In genomic region chr1:82316111-82316745, GRCm38 (mm10) we compare ENCODE assay signal across 7 mouse cellular contexts. TPM values are rescaled to one million over a fixed set of nuclear protein-coding genes. Genes with fewer than 3 reads are reported as not detected.
A peak's percentile ranks its signal among the peaks of the same experiment; 100 is the strongest.
DNase-seq lines count a peak whose midpoint lies in the region; ATAC-seq and TF ChIP-seq lines count a peak whose summit lies in the region.

Rhbdd1 (plus strand) TSS chr1:82316452.

- H3K27me3 ChIP-seq in embryonic facial prominence, embryonic 10.5 days (replicated peaks; ENCODE audit: low read depth, poor library complexity, severe bottlenecking): no peaks in the 10 kb centered on the region
- H3K27me3 ChIP-seq in intestine, postnatal 0 days (replicated peaks; ENCODE audit: control insufficient read depth, insufficient read depth, low read length): peaks cover 8% of the 10 kb centered on the region; the same call in 1 of the 2 replicates
- no peaks in the 10 kb centered on the region for H3K27me3 ChIP-seq in midbrain, embryonic 12.5 days
- no peaks in the 10 kb centered on the region for H3K27me3 ChIP-seq in small intestine, adult 2 months (ENCODE audit: control insufficient read depth, insufficient read depth, low read length)

- intact Hi-C loops in left cerebral cortex, postnatal 4 days (cut with DNase I): loop anchor here (5.0 kb wide), 1 partner anchor 116 kb away; no protein-coding TSS in a partner anchor

- ATAC-seq in intestine, postnatal 0 days: peak; percentile 99
- peak; percentile 97 for ATAC-seq in midbrain, embryonic 12.5 days (ENCODE audit: low FRiP score, low read depth)

- H3K4me2 ChIP-seq in intestine, postnatal 0 days (replicated peaks; ENCODE audit: low read depth): peak within 1 kb of the TSS; percentile 80
- peak within 1 kb of the TSS; percentile 76 for H3K4me2 ChIP-seq in midbrain, embryonic 12.5 days (replicated peaks)

- peak within 1 kb of the TSS; percentile 74 for H3K9ac ChIP-seq in intestine, postnatal 0 days (ENCODE audit: low read depth, low read length)
- H3K9ac ChIP-seq in midbrain, embryonic 12.5 days (replicated peaks): peak within 1 kb of the TSS; percentile 94

- TF ChIP-seq POLR2A in small intestine, adult 2 months (IDR thresholded peaks at IDR 0.05; ENCODE audit: low read depth, low read length): peak; percentile 73

- 5% methylated on average over 47 of the region's 47 CpGs for WGBS in embryonic facial prominence, embryonic 10.5 days
- WGBS in intestine, postnatal 0 days: 6% methylated on average over 47 of the region's 47 CpGs
- 5% methylated on average over 47 of the region's 47 CpGs for whole genome bisulfite sequencing in midbrain, embryonic 12.5 days
- WGBS in small intestine, adult 2 months: 5% methylated on average over 47 of the region's 47 CpGs

- TF ChIP-seq CTCF in intestine, postnatal 0 days (IDR thresholded peaks at IDR 0.05; ENCODE audit: low read depth): no peak
- TF ChIP-seq CTCF in small intestine, adult 2 months (IDR thresholded peaks at IDR 0.05; ENCODE audit: extremely low read depth, insufficient read length, insufficient replicate concordance, low read depth, low read length): no peak; the same call in 1 of the 2 replicates

- peaks cover 24% of the 10 kb centered on the region for H3K4me1 ChIP-seq in embryonic facial prominence, embryonic 10.5 days
- no peaks in the 10 kb centered on the region for H3K4me1 ChIP-seq in intestine, postnatal 0 days (replicated peaks; ENCODE audit: control insufficient read depth, insufficient read depth, low read length)
- peaks cover 24% of the 10 kb centered on the region for H3K4me1 ChIP-seq in midbrain, embryonic 12.5 days
- peaks cover 4% of the 10 kb centered on the region; the same call in 1 of the 2 replicates for H3K4me1 ChIP-seq in small intestine, adult 2 months (ENCODE audit: control insufficient read depth, insufficient read depth, insufficient read length, low read length)

- peak within 1 kb of the TSS; percentile 89 for H3K4me3 ChIP-seq in embryonic facial prominence, embryonic 10.5 days
- H3K4me3 ChIP-seq in intestine, postnatal 0 days (ENCODE audit: low read depth, low read length): peak within 1 kb of the TSS; percentile 73
- peak within 1 kb of the TSS; percentile 85 for H3K4me3 ChIP-seq in midbrain, embryonic 12.5 days
- peak within 1 kb of the TSS; percentile 91 for H3K4me3 ChIP-seq in small intestine, adult 2 months (ENCODE audit: low read depth, low read length)

- no peaks in the 10 kb centered on the region for H3K9me3 ChIP-seq in embryonic facial prominence, embryonic 10.5 days
- no peaks in the 10 kb centered on the region for H3K9me3 ChIP-seq in intestine, postnatal 0 days (ENCODE audit: control insufficient read depth)
- H3K9me3 ChIP-seq in midbrain, embryonic 12.5 days: no peaks in the 10 kb centered on the region

- DNase-seq in adrenal gland, postnatal 10 days: peak; percentile 98
- peak; percentile 96 for DNase-seq in embryonic facial prominence, embryonic 10.5 days (ENCODE audit: low spot score)
- DNase-seq in gonadal fat pad, adult 2 months (ENCODE audit: low read depth): peak; percentile 50
- peak; percentile 98 for DNase-seq in left cerebral cortex, postnatal 4 days

- no peaks in the 10 kb centered on the region for H3K36me3 ChIP-seq in embryonic facial prominence, embryonic 10.5 days (replicated peaks)
- no peaks in the 10 kb centered on the region for H3K36me3 ChIP-seq in intestine, postnatal 0 days (ENCODE audit: control insufficient read depth, insufficient read depth)
- no peaks in the 10 kb centered on the region for H3K36me3 ChIP-seq in midbrain, embryonic 12.5 days
- no peaks in the 10 kb centered on the region for H3K36me3 ChIP-seq in small intestine, adult 2 months (ENCODE audit: control insufficient read depth, insufficient read depth, low read length)

- H3K27ac ChIP-seq in embryonic facial prominence, embryonic 10.5 days (replicated peaks): peak within 1 kb of the TSS; percentile 98
- H3K27ac ChIP-seq in intestine, postnatal 0 days (ENCODE audit: low read depth, low read length): peak within 1 kb of the TSS; percentile 88
- peak within 1 kb of the TSS; percentile 97 for H3K27ac ChIP-seq in midbrain, embryonic 12.5 days (replicated peaks)
- H3K27ac ChIP-seq in small intestine, adult 2 months (ENCODE audit: insufficient read depth, low read depth, low read length): peak within 1 kb of the TSS; percentile 71

RNA-seq across cellular contexts. Expression of gene Rhbdd1, which starts in this region (rescaled TPM):
- 10 to 100 TPM; 20.4 to 21.2 TPM for total RNA-seq in adrenal gland, postnatal 10 days (2021)
- polyA plus RNA-seq in embryonic facial prominence, embryonic 10.5 days (2016; fragmentation: Nextera tagmentation; extraction: Ambion mirVana): 8.9 and 10.1 TPM in 2 replicates
- polyA plus RNA-seq in gonadal fat pad, adult 2 months (2012; rRNA removed): 13.7 and 14.6 TPM in 2 replicates
- 7.4 and 7.5 TPM in 2 replicates for polyA plus RNA-seq in intestine, postnatal 0 days (2015; fragmentation: Nextera tagmentation; extraction: Ambion mirVana)
- 1 to 10 TPM; 3.7 to 3.8 TPM for total RNA-seq in left cerebral cortex, postnatal 4 days (2021)
- 9.0 and 10.2 TPM in 2 replicates for polyA plus RNA-seq in midbrain, embryonic 12.5 days (2016; fragmentation: Nextera tagmentation; extraction: Ambion mirVana)
- 3.0 and 4.9 TPM in 2 replicates for polyA plus RNA-seq in small intestine, adult 2 months (2012; rRNA removed)

Comparison
In these comparisons a context has a peak if more than half of its experiments do, and no peak if none do; other contexts are left out.
1. Peak in every context shown above with its lines: DNase-seq, ATAC-seq, H3K4me3 ChIP-seq and H3K27ac ChIP-seq.
2. RNA of gene Rhbdd1 (total RNA-seq): 20.4 to 21.2 TPM in adrenal gland, postnatal 10 days; 3.7 to 3.8 TPM in left cerebral cortex, postnatal 4 days; every median in the first group is over 4 times any median in the second.